In the genomic region with DNA sequence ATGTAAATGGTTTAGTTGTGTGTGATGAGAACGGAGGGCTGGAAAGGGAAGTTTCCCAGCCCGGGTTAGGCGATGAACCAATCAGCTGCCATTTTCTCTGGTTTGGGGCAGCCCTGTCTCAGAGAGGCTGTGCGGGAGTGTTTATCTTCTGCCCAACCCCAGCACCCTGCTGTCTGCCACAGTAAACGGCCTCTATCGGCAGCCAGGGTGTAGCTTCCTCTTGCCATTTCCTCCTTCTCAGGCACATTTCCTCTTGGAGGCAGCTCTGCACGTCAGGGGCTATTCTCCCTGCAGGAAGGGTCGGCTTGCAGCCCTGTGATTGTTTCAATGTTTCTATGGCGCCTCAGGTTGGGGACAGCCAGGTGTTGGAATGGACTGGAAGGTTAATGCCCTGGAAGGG, we compare ENCODE assay signal across 10 mouse cellular contexts. TPM values are rescaled to one million over a fixed set of nuclear protein-coding genes. Genes with fewer than 3 reads are reported as not detected.
A peak's percentile ranks its signal among the peaks of the same experiment; 100 is the strongest.
DNase-seq lines count a peak whose midpoint lies in the region; ATAC-seq lines count a peak whose summit lies in the region.
"Had no signal": no experiment of that assay in that cellular context is flagged by ENCODE, and none has a peak within 500 bp of the region (broad histone marks: within the 10 kb centered on the region; RNA-seq: fewer than 3 reads in every experiment).

No protein-coding gene starts in this region.

- peak overlapping the region; percentile 35 to 55; a peak in 3 of 4 replicates for H3K27ac ChIP-seq in heart, embryonic 14.5 days (replicated peaks in 1 of 2; ENCODE audit: control insufficient read depth in 1 of 2, insufficient read depth in 1 of 2, low read depth in 2 of 2, low read length in 2 of 2)
- no peak overlapping the region for H3K27ac ChIP-seq in liver, embryonic 11.5 days (ENCODE audit: low read depth, low read length)
- H3K27ac ChIP-seq: embryonic facial prominence, embryonic 15.5 days; neural tube, embryonic 12.5 days had no signal

- no peaks in the 10 kb centered on the region for H3K4me1 ChIP-seq in heart, embryonic 14.5 days (ENCODE audit: control insufficient read depth in 2 of 2, insufficient read depth in 2 of 2, low read length in 2 of 2)
- H3K4me1 ChIP-seq in liver, embryonic 11.5 days (replicated peaks; ENCODE audit: control insufficient read depth, insufficient read depth, low read length) = peaks cover 5% of the 10 kb centered on the region
- H3K4me1 ChIP-seq: neural tube, embryonic 12.5 days had no signal

- WGBS in heart, embryonic 14.5 days = 42% methylated on average over 9 of the region's 9 CpGs
- 25% methylated on average over 9 of the region's 9 CpGs for WGBS in liver, embryonic 11.5 days

- peak; percentile 73; the same call in 1 of the 2 replicates for ATAC-seq in heart, embryonic 14.5 days (ENCODE audit: insufficient number of reproducible peaks, insufficient read depth, low FRiP score, low read depth)
- peak; percentile 78 for ATAC-seq in liver, embryonic 11.5 days (replicated peaks; ENCODE audit: low FRiP score)

- no peaks in the 10 kb centered on the region for H3K9me3 ChIP-seq in heart, embryonic 14.5 days (ENCODE audit: control insufficient read depth, low read length)
- H3K9me3 ChIP-seq in liver, embryonic 11.5 days (ENCODE audit: control insufficient read depth, low read length) = no peaks in the 10 kb centered on the region
- H3K9me3 ChIP-seq: embryonic facial prominence, embryonic 15.5 days; neural tube, embryonic 12.5 days had no signal

- peaks cover 10% of the 10 kb centered on the region; the same call in 1 of the 2 replicates for H3K36me3 ChIP-seq in heart, embryonic 14.5 days (ENCODE audit: control insufficient read depth, insufficient read depth, low read length)
- 0 out of 2 replicates have a peak, but pooled peaks cover 3% of the 10 kb centered on the region for H3K36me3 ChIP-seq in liver, embryonic 11.5 days (ENCODE audit: control insufficient read depth, insufficient read depth, low read length)
- H3K36me3 ChIP-seq: embryonic facial prominence, embryonic 15.5 days; neural tube, embryonic 12.5 days had no signal

- H3K9ac ChIP-seq in heart, embryonic 14.5 days (ENCODE audit: low read length) = no peak overlapping the region
- H3K9ac ChIP-seq in liver, embryonic 11.5 days (ENCODE audit: low read depth, low read length) = no peak overlapping the region
- H3K9ac ChIP-seq: embryonic facial prominence, embryonic 15.5 days; neural tube, embryonic 12.5 days had no signal

- DNase-seq in CD4-positive helper T cell, adult 2 months (ENCODE audit: low read depth, low spot score) = peak; percentile 44
- DNase-seq in R1 (ENCODE audit: low read depth, low spot score) (peak; percentile 94), adipocyte (ENCODE audit: low spot score) (no peak)
- no peak for DNase-seq in liver, embryonic 11.5 days (ENCODE audit: low spot score)
- DNase-seq in spleen, postnatal 36 days (ENCODE audit: low spot score in 2 of 2) = peak; percentile 57 to 68
- no peak for DNase-seq in layer of hippocampus, postnatal 25 days (ENCODE audit: extremely low spot score in 1 of 2, low spot score in 1 of 2)
- DNase-seq in cerebellum, postnatal 36 days = no peak

- H3K4me2 ChIP-seq in heart, embryonic 14.5 days (ENCODE audit: low read length) = no peak overlapping the region
- peak overlapping the region; percentile 15 for H3K4me2 ChIP-seq in liver, embryonic 11.5 days
- H3K4me2 ChIP-seq: embryonic facial prominence, embryonic 15.5 days; neural tube, embryonic 12.5 days had no signal

- H3K4me3 ChIP-seq in heart, embryonic 14.5 days (ENCODE audit: control insufficient read depth in 1 of 2, insufficient read depth in 1 of 2, low read depth in 1 of 2, low read length in 2 of 2) = no peak overlapping the region
- no peak overlapping the region for H3K4me3 ChIP-seq in liver, embryonic 11.5 days (ENCODE audit: low read depth, low read length)
- H3K4me3 ChIP-seq: embryonic facial prominence, embryonic 15.5 days; neural tube, embryonic 12.5 days had no signal

- no peaks in the 10 kb centered on the region for H3K27me3 ChIP-seq in heart, embryonic 14.5 days (ENCODE audit: control insufficient read depth, insufficient read depth, low read length)
- H3K27me3 ChIP-seq in liver, embryonic 11.5 days (replicated peaks; ENCODE audit: control insufficient read depth, insufficient read depth, low read length) = no peaks in the 10 kb centered on the region
- H3K27me3 ChIP-seq: embryonic facial prominence, embryonic 15.5 days; neural tube, embryonic 12.5 days had no signal

RNA-seq across cellular contexts. Expression of a gene that starts 12.0 kb away (rescaled TPM):
- 8.9 and 9.0 TPM in 2 replicates for polyA plus RNA-seq in heart, embryonic 14.5 days (2014; fragmentation: Nextera tagmentation; extraction: Ambion mirVana)
- 3.2 and 3.9 TPM in 2 replicates for polyA plus RNA-seq in liver, embryonic 11.5 days (2014; fragmentation: Nextera tagmentation; extraction: Ambion mirVana)
- 1 to 10 TPM; 2.7 to 3.1 TPM for total RNA-seq in layer of hippocampus, postnatal 25 days (2021)

Comparison
In these comparisons a context has a peak if more than half of its experiments do, and no peak if none do; other contexts are left out.
1. DNase-seq: peak in CD4-positive helper T cell, adult 2 months (single experiment), R1 (single experiment) and spleen, postnatal 36 days (2 of 2); none in liver, embryonic 11.5 days (single experiment), layer of hippocampus, postnatal 25 days (0 of 2), cerebellum, postnatal 36 days (0 of 2) and adipocyte (single experiment).